Mouse (Mus musculus) cerebellum, adult 18-20 months (tissue): ENCODE results near the gene Cd300ld4.
A peak's percentile ranks its signal among the peaks of the same experiment; 100 is the strongest.
"Not testable (repeated sequence)": the region's sequence is repeated elsewhere in the genome, so short reads cannot be mapped to it uniquely, and the experiment has no call there.

Experiments
- DNase-seq, 2 experiments: peaks; one replicate each; pipeline ENCODE4 v3.0.0; 2021

Gene Cd300ld4

GRCm38 (mm10) chr11:115026912-115027311 is at the start of gene Cd300ld4:
Cd300ld4 (minus strand) TSS chr11:115027012.
- not testable (repeated sequence) for DNase-seq

GRCm38 (mm10) chr11:115075859-115076258 is 49.0 kb upstream of the Cd300ld4 start:
- no peak for DNase-seq

GRCm38 (mm10) chr11:115075407-115075806 is 48.6 kb upstream of the Cd300ld4 start:
- DNase-seq: no peak

- DNase-seq: no peak
Measured at GRCm38 (mm10) chr11:115073002-115073401, 46.2 kb upstream of the Cd300ld4 start.

DNA sequence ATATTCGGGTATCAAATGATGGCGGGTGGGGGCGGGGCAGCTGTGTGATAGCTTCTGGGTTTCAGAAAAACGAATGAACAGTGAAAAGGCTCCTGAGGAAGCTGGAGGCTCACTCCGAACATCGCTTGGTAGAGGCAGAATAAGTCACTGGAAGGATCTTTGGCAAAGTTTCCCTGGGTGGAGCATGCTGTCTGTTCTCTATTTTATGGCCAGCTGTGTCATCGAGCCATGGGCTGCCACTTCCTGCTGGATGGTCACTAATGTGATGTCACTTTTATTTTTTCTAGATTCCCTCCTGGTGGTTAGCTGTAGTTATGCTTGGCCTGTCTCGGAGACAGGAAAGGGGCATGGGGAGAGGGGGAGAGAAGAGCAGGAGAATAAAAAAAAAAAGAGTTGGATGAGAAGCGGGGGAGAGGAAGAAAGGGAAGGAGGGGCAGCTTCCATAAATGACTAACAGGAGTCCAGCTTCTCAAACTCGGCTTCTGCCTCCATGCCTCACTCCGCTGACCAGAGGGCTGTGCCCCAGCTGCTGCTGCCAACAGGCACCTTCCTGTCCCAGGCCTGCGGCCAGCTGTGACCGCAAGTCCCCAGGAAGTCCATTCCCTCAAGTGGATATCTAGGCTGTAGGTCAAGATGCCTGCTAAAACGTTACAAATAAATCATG is 45.0 kb upstream of the Cd300ld4 start:
- DNase-seq: no peak

DNA sequence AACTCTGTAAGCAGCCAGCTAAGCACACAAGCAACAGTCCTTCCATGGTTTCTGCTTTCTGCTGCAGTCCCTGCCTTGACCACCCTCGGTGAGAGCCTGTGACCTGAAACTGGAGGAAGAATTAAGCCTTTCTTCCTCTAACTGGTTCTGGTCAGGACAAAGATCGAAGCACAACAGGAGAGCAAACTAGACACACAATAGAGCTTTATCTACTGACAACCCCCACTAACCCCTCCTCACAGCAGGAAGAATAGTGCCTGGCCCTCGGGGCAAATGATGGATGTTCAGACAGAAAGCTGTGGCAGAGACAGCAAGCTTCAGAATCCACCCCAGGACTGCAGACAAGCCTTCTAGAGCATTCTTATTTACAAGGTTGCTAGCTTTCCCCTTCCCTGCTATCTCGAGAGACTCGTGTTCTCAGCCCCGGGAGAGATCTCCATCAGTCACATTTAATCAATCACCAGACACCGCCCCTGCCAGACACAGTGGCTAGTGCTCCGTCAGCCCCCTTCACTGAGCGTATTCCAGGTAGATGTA is 44.3 kb upstream of the Cd300ld4 start:
- DNase-seq: no peak

DNA sequence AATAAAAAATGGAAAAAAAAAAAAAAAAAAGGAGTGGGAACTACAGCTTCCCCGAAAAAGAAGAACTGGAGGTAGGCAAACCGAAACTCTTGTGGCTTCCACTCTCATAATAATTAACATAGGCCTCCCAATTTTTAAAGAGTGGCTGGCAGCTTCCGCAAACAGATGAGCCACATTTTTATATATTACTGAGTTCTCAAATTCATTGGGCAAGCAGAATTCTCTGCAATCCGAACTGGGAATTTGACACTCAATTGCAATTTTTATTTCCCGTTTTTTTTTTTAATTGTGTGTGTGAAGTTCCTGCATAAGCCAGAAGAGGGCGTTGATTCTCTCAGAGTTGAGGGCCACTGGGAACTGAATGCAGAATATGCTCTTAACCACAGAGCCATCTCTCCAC is 40.0 kb upstream of the Cd300ld4 start:
- DNase-seq: no peak

- no peak for DNase-seq
Measured at GRCm38 (mm10) chr11:115062077-115062476, 35.3 kb upstream of the Cd300ld4 start, which contains the start of gene Cd300e. Cd300e (minus strand) TSS chr11:115062177.

GRCm38 (mm10) chr11:115059797-115060196 is 33.0 kb upstream of the Cd300ld4 start:
- DNase-seq: no peak

DNA sequence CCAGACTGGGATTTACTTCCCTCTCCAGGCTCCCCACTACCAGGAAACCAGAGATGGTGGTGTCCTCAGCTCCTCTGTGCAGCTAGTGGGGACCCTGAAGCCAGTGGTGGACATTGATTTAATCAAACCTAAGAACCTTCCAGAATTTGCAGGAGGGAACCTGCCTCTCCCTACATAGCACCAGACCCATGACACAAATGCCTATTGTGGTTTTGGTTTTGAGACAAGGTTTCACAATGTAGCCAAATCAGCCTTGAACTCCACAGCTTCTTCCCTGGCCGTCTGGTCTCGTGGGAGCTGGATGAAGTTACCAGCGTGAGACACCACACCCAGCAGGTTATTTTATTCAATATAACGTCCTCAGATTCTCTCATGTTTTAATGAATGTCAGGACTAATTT is 31.9 kb upstream of the Cd300ld4 start:
- DNase-seq: no peak

- no peak for DNase-seq
Measured at GRCm38 (mm10) chr11:115054537-115054936, 27.7 kb upstream of the Cd300ld4 start.

DNA sequence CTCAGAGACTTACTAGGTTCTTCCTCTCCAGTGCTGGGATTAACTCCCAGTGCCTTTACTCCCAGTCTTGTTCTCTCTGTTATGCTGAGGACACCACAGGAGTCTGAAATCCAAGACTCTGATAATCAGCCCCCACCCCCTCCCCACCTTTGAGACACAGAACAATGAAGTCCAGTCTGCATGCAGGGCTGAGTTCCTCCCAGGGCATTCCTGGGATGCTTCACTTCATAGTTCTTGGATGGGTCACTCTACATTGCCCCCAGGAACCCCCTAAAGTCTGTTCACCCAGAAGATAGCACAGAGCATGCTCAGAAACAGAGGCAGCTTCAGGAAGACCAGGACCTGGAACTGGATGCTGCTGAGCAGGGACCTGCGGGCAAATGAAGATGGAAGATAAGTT is 26.2 kb upstream of the Cd300ld4 start:
- DNase-seq: no peak

- no peak for DNase-seq
Measured at GRCm38 (mm10) chr11:115052206-115052605, 25.4 kb upstream of the Cd300ld4 start.

DNA sequence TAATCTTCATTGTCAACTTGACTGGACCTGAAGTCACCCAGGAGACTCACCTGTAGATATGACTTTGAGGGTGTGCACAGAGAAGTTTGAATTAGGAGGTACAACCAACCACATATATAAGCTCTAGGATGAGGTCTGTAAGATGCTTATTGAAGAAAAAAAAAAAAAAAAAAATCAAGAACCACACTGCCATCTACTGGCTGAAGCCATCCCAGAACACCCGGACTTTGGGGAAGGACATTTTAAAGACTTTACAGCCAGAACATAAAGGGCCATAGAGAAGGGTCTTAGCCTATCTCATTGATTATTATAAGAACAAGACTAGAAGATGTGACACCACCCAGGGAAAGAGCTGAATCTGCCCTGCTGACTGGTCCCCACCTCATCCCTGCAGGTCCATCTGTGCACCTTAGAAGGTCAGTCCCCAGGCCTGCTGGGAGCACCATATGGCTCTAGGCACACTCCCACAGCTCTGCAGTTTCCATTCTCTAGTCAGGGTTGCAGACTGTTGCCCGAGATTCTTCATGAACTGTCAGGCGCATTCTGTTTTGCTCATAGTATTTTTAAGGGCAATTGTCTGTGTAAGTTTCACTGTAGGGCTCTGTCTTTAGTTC is 22.6 kb upstream of the Cd300ld4 start:
- peak; percentile 94 to 96 for DNase-seq

- DNase-seq: peak in 1 of 2 experiments; percentile 31
Measured at GRCm38 (mm10) chr11:115048259-115048658, 21.4 kb upstream of the Cd300ld4 start, which contains the start of gene Cd300ld3. Cd300ld3 (minus strand) TSS chr11:115048409.

GRCm38 (mm10) chr11:115037669-115038068 is 10.9 kb upstream of the Cd300ld4 start, which contains the start of gene Cd300ld5:
Cd300ld5 (minus strand) TSS chr11:115037769.
- DNase-seq: not testable (repeated sequence)

DNA sequence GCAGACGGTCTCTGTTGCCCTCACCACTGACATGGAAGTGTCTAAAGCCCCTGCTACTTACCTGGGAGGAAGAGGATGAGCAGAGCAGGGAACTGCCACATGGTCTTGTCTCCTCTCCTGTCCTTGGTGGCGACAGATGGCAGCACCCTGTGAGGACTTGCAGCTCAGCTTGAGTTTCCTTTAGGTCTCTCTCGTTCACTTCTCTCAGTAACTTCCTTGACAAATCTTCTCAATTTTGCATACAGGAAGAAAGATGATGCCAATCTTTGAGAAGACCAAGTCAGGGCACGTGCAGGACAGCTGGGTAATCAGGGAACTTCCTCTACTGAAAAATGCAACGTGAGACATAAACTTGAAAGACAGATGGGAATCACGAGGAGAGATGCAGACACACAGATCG is 10.7 kb downstream of the Cd300ld4 start, which contains the start of gene Cd300ld2:
Cd300ld2 (minus strand) TSS at position 101 of the 400 bp plus-strand sequence.
- DNase-seq: not testable (repeated sequence)

- no peak for DNase-seq
Measured at GRCm38 (mm10) chr11:115004070-115004469, 22.7 kb downstream of the Cd300ld4 start.

DNA sequence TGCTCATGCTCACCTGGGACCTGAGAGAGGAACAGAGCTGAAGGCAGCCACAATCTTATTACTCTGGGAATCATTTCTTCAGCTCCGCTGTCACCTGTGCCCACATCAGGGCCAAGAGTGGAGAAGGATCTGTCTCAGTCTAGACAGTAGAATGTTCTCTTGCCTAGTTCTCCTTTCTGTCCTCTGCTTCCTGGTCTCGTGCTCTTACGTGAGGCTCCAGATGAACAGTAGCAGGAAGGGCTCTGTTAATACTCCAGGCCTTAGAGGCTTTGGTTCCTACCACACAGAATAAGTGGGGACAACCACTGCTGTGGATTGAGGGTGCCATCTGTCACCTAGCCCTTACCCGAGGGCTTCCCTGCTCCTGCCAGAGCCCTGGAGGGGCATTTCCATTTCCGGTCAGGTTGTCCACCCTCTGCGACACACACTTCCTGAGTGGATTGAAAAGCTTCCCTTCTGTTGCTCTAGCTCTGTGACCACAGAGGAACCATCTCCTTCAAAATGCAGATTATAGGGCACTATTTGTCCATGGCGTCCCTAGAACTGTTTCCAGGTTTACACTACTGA is 25.3 kb downstream of the Cd300ld4 start, which contains the start of gene Cd300c2:
Cd300c2 (minus strand) TSS at position 407 of the 567 bp plus-strand sequence.
- DNase-seq: peak; percentile 23 to 32

GRCm38 (mm10) chr11:114989793-114990192 is 37.0 kb downstream of the Cd300ld4 start, which contains the start of gene Cd300ld:
Cd300ld (minus strand) TSS chr11:114989922.
- DNase-seq: no peak

DNA sequence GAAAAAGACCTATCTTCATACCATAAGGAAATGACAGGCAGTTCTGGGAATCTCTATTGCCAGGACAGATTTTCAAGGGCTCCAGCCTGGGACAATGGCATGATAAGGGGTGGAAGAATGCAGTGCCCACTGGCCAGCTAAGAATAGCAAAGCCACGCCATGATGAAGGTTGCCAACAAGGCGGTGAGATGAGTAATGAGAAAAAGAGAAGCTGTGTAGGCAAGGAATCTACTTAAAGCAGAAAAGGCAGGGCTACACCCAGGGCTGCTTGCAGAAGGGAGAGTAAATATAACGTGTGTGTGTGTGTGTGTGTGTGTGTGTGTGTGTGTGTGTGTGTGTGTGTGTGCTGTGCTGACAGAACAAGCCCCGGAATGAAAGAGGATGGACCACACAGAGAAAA is 44.9 kb downstream of the Cd300ld4 start:
- no peak for DNase-seq

DNA sequence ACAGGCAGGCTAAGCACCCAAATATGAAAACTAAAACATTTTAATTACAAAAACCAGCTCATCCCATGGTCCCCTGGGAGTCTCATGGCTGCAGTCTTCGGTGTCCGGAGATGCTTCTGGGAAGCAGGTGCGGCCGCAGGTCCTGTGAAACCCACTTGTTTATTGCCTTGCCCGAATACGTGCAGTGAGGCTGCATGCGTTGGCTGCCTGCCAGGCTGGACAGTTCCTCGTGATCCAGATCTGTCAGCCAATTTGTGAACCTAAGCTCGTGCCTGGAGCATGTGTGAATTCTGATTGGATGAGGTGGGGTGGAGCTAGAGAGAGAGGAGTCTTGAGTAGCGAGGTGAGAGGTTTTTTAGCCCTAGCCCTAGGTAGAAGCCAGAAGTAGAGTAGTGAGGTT is 54.1 kb downstream of the Cd300ld4 start:
- DNase-seq: peak in 1 of 2 experiments; percentile 18
